8 mouse cellular contexts compared by ENCODE assay signal in the genomic region with DNA sequence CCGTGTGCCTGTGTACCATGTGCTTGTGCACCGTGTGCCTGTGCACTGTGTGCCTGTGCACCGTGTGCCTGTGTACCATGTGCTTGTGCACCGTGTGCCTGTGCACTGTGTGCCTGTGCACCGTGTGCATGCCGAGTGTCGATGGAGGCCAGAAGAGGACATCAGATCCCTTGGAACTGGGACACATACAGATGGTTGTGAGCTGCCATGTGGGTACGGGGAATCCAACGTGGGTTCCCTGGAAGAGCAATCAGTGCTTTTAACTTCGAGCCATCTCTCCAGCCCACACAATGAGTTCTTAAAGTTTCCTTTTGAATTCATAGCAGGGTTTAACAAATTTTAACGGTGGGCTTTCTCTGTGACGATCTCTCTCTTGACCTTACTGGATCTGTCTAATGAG.
DNase-seq lines count a peak whose midpoint lies in the region; TF ChIP-seq lines count a peak whose summit lies in the region.
"Not testable (repeated sequence)": the region's sequence is repeated elsewhere in the genome, so short reads cannot be mapped to it uniquely, and the experiment has no call there.

No protein-coding gene starts in this region.

- TF ChIP-seq CTCF in layer of hippocampus, adult 2 months (conservative IDR thresholded peaks at IDR 0.05): not testable (repeated sequence)

- DNase-seq in brain, adult 2 months (ENCODE audit: low read depth, low spot score): peak; percentile 61
- peak; percentile 51 for DNase-seq in layer of hippocampus, adult 11-12 months (ENCODE audit: low spot score)
- peak; percentile 45 to 56 for DNase-seq in layer of hippocampus, adult 2 months (ENCODE audit: low spot score in 2 of 2)
- DNase-seq in layer of hippocampus, adult 9-10 months (ENCODE audit: low spot score): peak; percentile 21
- DNase-seq in layer of hippocampus, postnatal 14 days (ENCODE audit: low spot score in 2 of 2): peak; percentile 26 to 75
- peak; percentile 23 to 31 for DNase-seq in left cerebral cortex, postnatal 36 days (ENCODE audit: low spot score in 2 of 2)
- peak; percentile 25 for DNase-seq in right cerebral cortex, adult 18-20 months
- peak; percentile 41 for DNase-seq in telencephalon, adult 2 months (ENCODE audit: low read depth, low spot score)

- not testable (repeated sequence) for H3K27ac ChIP-seq in layer of hippocampus, adult 2 months

- H3K4me3 ChIP-seq in layer of hippocampus, adult 2 months: not testable (repeated sequence)

- intact Hi-C loops in left cerebral cortex, postnatal 36 days (cut with DNase I): not testable (repeated sequence)
